Mouse (Mus musculus) B cell, adult (primary cell): ENCODE measurements around the gene Itgb3bp. TPM values are rescaled to one million over a fixed set of nuclear protein-coding genes. Genes with fewer than 3 reads are reported as not detected.

Experiments used
- total RNA-seq: library from RNA; stranded (reverse); gene quantifications from 4 replicates; pipeline ENCODE4 v1.2.4, GENCODE M21; 2023; ENCODE audit not compliant: inconsistent age

The Itgb3bp gene
- total RNA-seq: 8.9 to 11.0 TPM (median 9.9 TPM) in 4 replicates

DNA sequence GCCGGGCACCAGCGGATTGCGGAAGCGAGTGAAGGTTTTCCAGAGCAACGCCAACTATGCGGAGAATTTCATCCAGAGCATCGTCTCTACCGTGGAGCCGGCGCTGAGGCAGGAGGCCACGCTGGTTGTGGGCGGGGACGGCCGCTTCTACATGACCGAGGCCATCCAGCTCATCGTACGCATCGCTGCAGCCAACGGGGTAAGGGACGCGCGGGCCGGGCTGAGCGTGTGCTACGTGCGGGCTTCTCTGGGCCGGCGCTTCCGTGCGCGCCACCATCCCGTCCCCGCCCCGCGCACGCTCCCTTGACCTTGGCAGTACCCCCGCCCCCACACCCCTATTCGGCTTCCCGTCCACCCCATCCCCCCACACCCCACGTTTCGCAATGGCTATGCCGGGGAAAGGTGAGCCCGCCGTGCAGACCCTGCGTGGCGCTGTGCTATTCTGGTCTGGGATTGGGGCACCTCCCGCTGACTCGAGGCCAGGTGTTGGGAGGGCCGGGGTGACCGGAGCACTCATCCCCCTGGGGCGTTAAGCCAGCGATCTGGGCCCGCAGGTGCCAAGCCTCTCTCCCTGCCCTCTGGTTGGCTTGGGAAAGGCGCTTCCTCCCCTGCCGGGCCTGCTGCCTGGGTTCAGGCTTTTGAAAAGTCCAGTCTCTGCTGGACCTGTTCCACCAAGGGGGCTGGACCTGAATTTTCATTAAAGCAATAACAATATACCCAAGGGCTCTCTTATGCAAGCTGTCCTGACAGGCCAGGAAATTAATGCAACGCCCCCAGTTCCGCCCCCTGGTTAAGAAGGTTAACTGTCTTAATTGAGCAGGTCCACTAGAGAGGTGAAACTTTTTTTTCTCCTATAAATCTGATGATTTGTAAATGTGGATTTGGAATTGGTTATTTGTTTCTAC lies at the start of gene Itgb3bp:
Itgb3bp (minus strand) TSS at position 201 of the 905 bp plus-strand sequence.

DNA sequence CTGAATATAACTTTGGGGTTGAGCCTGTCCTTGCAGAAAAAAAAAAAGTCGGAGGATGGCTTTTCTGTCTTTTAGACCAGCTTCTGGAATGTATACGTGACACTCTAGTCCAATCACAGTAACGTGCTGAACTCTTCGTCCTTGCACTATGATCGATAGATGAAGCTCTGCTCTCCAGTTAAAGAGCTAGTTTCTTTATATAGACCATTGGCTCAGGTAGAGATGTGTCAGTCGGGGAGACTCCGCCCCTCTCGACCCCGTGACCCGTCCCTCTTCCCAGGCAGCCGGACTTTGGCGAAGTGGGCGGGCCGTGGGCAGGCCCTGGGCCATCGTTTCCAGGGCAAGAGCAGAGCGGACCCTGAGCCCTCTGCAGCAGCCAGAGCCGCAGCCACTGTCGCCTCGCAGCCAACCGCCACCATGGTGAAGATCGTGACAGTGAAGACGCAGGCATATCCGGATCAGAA lies 432 bp downstream of the Itgb3bp start, which contains the start of gene Pgm1:
Pgm1 (plus strand) TSS at position 266 of the 464 bp plus-strand sequence.

GRCm38 (mm10) chr4:99829094-99830073 lies 100.2 kb downstream of the Itgb3bp start, which contains the start of gene Efcab7:
Gene Efcab7, plus strand, starts transcription at chr4:99829198.

Other genes starting within 250 kb of the Itgb3bp start
- 4.3 to 8.1 TPM (median 6.1 TPM) in 4 replicates for gene Alg6, start 214.1 kb downstream of the Itgb3bp start, total RNA-seq
- 3.4 to 14.4 TPM (median 4.8 TPM) in 4 replicates for gene Efcab7, start 100.6 kb downstream of the Itgb3bp start, total RNA-seq
- 14.0 to 16.6 TPM (median 15.1 TPM) in 4 replicates for gene Pgm1, start 399 bp downstream of the Itgb3bp start, total RNA-seq
- gene Ror1, start 166.0 kb upstream of the Itgb3bp start, total RNA-seq: not detected in 4 replicates